Mouse (Mus musculus) C2C12 (cell line): ENCODE measurements around the gene Ntrk2. TPM values are rescaled to one million over a fixed set of nuclear protein-coding genes. Genes with fewer than 3 reads are reported as not detected.

Source experiments
- H3K27me3 ChIP-seq: one replicate; pipeline ENCODE4 v1.6.1; 2011; ENCODE audit not compliant: control insufficient read depth, insufficient read depth, insufficient read length
- H3K36me3 ChIP-seq: one replicate; pipeline ENCODE4 v1.6.1; 2011; ENCODE audit not compliant: control insufficient read depth, insufficient read depth
- H3K4me3 ChIP-seq: one replicate; pipeline ENCODE4 v1.5.1; 2011; ENCODE audit warnings: mild to moderate bottlenecking, control low read depth; ENCODE audit not compliant: poor library complexity, insufficient read depth, severe bottlenecking
- H3K79me2 ChIP-seq: one replicate; pipeline ENCODE4 v1.6.1; 2011; ENCODE audit not compliant: control insufficient read depth, insufficient read depth
- H3K79me3 ChIP-seq: one replicate; pipeline ENCODE4 v1.6.1; 2011; ENCODE audit warnings: low read depth, control low read depth
- H3ac ChIP-seq: one replicate; pipeline ENCODE3; 2011; ENCODE audit warnings: low read depth; ENCODE audit not compliant: control insufficient read depth, insufficient read length
- CEBPB ChIP-seq: IDR thresholded peaks from one replicate; pipeline ENCODE4 v1.6.1; 2011; ENCODE audit warnings: low read depth, mild to moderate bottlenecking, control low read depth, moderate library complexity
- CTCF ChIP-seq: IDR thresholded peaks from one replicate; pipeline ENCODE4 v1.5.1; 2011; ENCODE audit not compliant: control insufficient read depth, insufficient read depth, insufficient read length
- FOSL1 ChIP-seq: IDR thresholded peaks from one replicate; pipeline ENCODE4 v1.8.0; 2011; ENCODE audit warnings: mild to moderate bottlenecking, low read length; ENCODE audit not compliant: poor library complexity, insufficient read depth, severe bottlenecking
- MAX ChIP-seq: IDR thresholded peaks from one replicate; pipeline ENCODE4 v1.6.1; 2011; ENCODE audit warnings: mild to moderate bottlenecking, control low read depth
- MYOD1 ChIP-seq: IDR thresholded peaks from one replicate; pipeline ENCODE4 v1.6.1; 2011; ENCODE audit warnings: low read depth; ENCODE audit not compliant: control insufficient read depth, insufficient read length
- MYOG ChIP-seq: IDR thresholded peaks from one replicate; pipeline ENCODE4 v1.6.1; 2011; ENCODE audit not compliant: control insufficient read depth, insufficient read length; ENCODE audit errors: extremely low read depth
- USF1 ChIP-seq: IDR thresholded peaks from one replicate; pipeline ENCODE4 v1.6.1; 2011; ENCODE audit warnings: low read depth, mild to moderate bottlenecking, control low read depth, moderate library complexity
- polyA plus RNA-seq: library from polyadenylated mRNA; unstranded; fragments of >200 nt; fragmentation: generic; extraction: Trizol; gene quantifications from one replicate; pipeline ENCODE4 v1.2.1, GENCODE M21; 2012; ENCODE audit warnings: missing spikeins

Ntrk2 gene
- polyA plus RNA-seq, 1 experiment = not detected

DNA sequence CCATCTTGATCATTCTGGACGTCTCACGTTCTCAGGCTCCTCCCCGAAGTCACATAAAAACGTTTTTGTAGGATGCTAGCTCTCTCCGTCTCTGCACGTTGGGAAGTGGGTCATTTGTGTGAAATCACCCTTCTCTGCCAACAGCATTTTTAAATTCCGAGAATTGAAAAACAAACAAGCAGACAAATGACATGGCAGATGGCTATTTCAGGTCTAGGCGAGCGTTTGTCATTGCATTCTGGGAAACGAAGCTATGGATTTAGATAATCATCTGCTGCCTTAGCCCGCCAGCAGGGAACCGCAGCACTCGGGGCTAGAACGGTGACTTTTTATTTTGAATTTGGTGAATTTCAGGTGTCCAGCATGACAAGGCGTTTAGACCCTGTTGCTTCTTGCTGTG lies 115.8 kb downstream of the Ntrk2 start:
- TF ChIP-seq CEBPB (no peak), MYOD1 (no peak), MAX (no peak), CTCF (no peak), USF1 (no peak), FOSL1 (no peak), MYOG (no peak)
- no peaks in the 10 kb centered on the region for H3K79me3 ChIP-seq
- no peak overlapping the region for H3ac ChIP-seq
- H3K36me3 ChIP-seq = no peaks in the 10 kb centered on the region
- H3K27me3 ChIP-seq = no peaks in the 10 kb centered on the region
- no peak overlapping the region for H3K4me3 ChIP-seq
- no peaks in the 10 kb centered on the region for H3K79me2 ChIP-seq

DNA sequence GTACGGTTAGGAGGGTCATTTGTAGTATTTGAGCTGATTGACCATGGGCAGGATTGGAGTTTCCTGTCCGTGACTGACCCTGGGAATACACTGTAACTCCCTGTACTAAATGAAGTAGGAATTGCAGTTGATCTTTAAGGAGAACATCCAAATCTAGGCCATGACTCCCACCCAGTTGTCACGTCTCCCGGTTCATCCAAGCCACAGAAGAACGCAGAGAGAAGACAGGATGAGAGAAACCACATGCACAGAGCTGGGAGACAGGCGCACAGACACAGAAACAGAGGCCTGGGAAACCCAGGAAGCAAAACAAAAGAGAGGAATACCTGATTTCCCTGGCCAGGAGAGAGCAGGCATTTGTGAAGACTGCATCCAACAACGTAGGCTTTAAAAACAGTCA lies 117.1 kb downstream of the Ntrk2 start:
- no peak for TF ChIP-seq MAX
- TF ChIP-seq CTCF = no peak
- no peak overlapping the region for H3K4me3 ChIP-seq
- no peak overlapping the region for H3ac ChIP-seq
- no peaks in the 10 kb centered on the region for H3K27me3 ChIP-seq
- H3K79me2 ChIP-seq = no peaks in the 10 kb centered on the region
- H3K79me3 ChIP-seq = no peaks in the 10 kb centered on the region
- H3K36me3 ChIP-seq = no peaks in the 10 kb centered on the region

DNA sequence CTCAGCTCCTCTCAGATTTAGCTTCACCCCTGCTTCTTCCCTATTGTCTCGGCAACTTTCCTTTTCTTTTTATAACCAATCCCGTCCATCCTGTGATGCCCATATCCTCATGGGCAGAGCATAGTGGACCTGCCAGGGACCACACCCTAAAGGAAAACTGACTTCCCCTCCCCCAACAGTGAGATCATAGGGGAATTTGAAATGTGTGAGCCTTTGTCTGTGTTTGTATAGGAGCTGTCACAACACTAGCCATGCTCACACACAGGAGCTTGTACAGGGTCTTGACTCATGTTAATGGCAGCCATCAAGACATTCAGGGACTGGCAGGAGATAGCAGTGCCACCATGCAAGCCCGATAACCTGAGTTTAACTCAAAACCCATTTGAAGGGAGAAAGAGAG lies 118.1 kb downstream of the Ntrk2 start:
- H3K79me3 ChIP-seq = no peaks in the 10 kb centered on the region
- no peaks in the 10 kb centered on the region for H3K36me3 ChIP-seq

DNA sequence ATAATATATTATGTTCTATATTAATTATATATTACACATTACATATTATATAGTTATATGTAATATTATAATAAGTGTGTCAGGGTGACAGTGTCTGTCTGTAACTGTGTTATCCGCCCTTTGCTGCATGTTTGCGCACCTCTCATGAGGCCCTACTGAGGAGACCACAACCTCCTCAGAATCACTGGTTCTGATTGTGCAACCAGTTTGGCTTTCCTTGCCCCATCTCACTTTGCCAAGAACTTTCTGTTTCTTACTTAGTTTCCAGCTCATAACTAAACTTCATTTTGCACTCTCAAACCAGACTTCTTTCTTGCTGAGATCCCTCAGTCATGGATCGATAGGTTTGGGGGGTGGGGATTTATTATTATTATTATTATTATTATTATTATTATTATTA lies 120.8 kb downstream of the Ntrk2 start:
- no peaks in the 10 kb centered on the region for H3K36me3 ChIP-seq
- TF ChIP-seq CTCF (no peak), MYOG (no peak), MAX (no peak), USF1 (no peak), MYOD1 (no peak), CEBPB (no peak), FOSL1 (no peak)
- no peaks in the 10 kb centered on the region for H3K79me3 ChIP-seq
- H3K4me3 ChIP-seq = no peak overlapping the region
- H3ac ChIP-seq = no peak overlapping the region
- H3K79me2 ChIP-seq = no peaks in the 10 kb centered on the region
- no peaks in the 10 kb centered on the region for H3K27me3 ChIP-seq

More for the DNA sequence above, 118.1 kb downstream of the Ntrk2 start:
- no peak overlapping the region for H3ac ChIP-seq
- no peaks in the 10 kb centered on the region for H3K79me2 ChIP-seq
- TF ChIP-seq FOSL1 = no peak
- no peak for TF ChIP-seq USF1
- no peak for TF ChIP-seq MYOD1
- no peak for TF ChIP-seq MYOG
- TF ChIP-seq CEBPB = no peak
- no peak for TF ChIP-seq CTCF
- TF ChIP-seq MAX = no peak
- H3K4me3 ChIP-seq = no peak overlapping the region
- H3K27me3 ChIP-seq = no peaks in the 10 kb centered on the region

DNA sequence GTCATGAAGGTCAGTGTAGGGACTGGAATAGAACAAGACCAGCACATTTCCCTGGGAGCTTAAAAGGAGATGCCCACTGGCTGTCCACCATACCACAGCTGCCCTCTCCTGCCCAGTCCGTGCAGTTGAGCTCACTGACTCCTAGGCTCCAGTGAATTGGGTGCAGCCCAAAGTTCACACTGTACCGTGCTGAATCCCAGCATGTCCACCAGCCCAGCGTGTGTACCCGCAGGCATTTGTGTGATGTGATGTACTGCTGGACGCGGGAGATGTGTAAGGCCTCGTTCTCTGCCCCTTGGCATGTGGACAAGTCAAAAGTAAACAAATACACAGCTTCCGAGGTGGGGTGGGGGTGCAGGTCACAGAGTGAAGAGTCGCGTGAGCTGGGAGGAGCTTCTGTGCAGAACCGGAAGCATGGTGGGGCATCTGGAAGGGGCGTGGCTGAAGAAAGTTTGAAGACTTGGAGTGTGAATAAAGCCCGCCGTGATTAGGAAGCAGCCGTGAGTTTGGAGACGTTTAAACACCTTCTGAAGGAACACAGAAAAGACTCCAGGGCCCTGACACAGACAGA lies 121.4 kb downstream of the Ntrk2 start:
- no peaks in the 10 kb centered on the region for H3K36me3 ChIP-seq
- H3K4me3 ChIP-seq = no peak overlapping the region
- H3K79me3 ChIP-seq = no peaks in the 10 kb centered on the region
- no peaks in the 10 kb centered on the region for H3K27me3 ChIP-seq
- H3ac ChIP-seq = no peak overlapping the region
- H3K79me2 ChIP-seq = no peaks in the 10 kb centered on the region
- no peak for TF ChIP-seq MYOD1
- TF ChIP-seq CTCF = no peak
- TF ChIP-seq FOSL1 = no peak
- TF ChIP-seq MYOG = no peak
- no peak for TF ChIP-seq MAX
- TF ChIP-seq USF1 = no peak
- no peak for TF ChIP-seq CEBPB

DNA sequence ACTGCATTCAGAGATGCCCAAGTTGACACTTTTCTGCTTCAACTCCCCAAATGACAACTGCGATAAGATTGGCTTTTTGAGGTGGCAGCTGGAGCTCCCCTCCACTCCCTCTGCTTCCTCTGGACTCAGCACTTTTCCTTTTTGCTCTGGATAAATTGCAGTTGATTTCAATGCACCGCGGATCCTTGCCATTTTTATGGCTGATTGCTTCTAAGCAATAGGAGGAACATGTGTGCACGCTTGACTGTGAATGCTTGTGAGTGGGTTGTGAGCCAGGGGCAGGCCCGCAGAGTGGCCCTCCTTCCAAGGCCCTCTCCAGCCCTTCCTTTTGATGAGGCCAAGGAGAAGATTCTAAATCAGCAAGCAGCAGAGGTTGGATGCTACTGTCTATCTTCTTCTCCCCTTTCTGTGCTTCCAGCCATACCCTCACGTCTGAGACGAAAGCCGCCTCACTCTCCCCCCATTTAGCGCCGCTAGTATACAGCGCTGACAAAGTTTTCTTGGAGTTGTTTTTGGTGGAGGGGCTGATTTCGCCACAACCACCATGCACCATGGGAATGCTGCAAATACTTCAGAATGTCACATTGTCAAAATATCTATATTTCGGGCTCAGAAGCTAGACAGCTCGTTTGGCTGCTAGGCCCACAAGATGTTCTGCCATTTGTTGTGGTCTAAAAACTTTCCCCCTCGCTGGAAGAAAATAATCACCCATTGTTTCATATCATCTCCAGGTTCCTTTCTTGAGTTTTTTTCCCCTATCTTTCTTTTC lies 122.5 kb downstream of the Ntrk2 start:
- no peaks in the 10 kb centered on the region for H3K79me3 ChIP-seq
- no peaks in the 10 kb centered on the region for H3K79me2 ChIP-seq
- no peaks in the 10 kb centered on the region for H3K36me3 ChIP-seq
- no peaks in the 10 kb centered on the region for H3K27me3 ChIP-seq
- no peak overlapping the region for H3ac ChIP-seq
- TF ChIP-seq MAX = no peak
- no peak for TF ChIP-seq CEBPB
- TF ChIP-seq MYOG = no peak
- no peak for TF ChIP-seq CTCF
- TF ChIP-seq FOSL1 = no peak
- TF ChIP-seq MYOD1 = no peak
- TF ChIP-seq USF1 = no peak
- no peak overlapping the region for H3K4me3 ChIP-seq
